Mouse (Mus musculus): Measurements from ENCODE around the gene Gm10681.
"Not testable (repeated sequence)": the region's sequence is repeated elsewhere in the genome, so short reads cannot be mapped to it uniquely, and the experiment has no call there.

The Gm10681 gene

DNA sequence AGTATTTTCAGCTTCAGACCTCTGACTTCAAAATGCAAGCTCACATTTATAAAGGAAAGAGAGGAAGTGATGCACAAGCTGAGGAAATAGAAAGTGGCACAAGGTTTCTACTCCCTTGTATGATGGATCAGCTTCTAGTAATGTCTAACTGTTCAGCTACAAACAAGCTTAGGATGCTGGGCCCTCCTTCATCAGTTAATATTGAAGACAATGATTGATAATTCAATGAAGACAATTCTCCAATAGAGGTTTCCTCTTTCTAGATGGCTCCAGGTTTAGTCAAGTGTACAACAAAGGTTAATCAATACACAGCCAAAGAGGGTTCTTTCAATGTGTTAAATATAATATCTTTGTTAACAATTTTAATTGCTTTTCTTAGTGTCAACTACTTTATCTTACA, at the start of gene Gm10681:
Gene Gm10681, minus strand, starts transcription at position 101 of the 400 bp plus-strand sequence.
- DNase-seq (ENCODE audit: low spot score in 2 of 2), result no peak

DNA sequence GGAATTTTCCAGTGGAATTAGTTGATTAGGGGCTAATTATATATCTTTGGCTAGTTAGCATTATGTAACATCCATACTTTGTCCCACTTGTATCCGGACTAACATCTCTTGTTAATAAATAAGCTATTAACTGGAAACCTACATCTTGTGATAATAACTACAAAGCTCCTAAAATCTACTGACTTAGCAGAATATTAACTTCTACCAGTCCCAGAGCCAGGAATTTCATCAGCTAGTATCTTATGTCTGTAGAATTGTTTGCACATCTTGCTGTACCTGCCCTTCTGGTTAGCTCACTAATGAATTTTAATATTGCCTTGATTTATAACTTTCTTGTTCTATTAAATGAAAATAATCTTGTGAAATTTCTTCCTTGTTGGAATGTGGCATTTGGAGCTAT, 46.5 kb upstream of the Gm10681 start:
- no peak for DNase-seq (ENCODE audit: low spot score in 2 of 2)

DNA sequence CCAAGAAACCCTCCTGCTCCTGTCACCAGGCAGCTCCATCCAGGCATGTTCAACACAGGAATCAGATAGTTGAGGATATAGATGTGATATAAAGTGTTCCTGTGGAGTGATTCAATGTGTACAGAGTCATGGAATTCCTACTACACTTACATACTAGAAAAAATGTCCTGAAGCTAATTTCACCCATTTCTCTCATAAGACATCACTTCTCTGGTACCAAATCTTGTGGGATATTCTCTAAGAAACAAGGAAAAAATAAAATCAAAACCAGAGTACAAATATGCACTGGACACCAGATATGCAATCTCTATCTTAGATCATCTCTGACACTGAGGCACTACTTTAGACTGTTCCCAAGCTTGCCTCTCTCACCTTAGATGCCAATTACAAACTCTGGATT, 41.5 kb upstream of the Gm10681 start, which contains the start of gene Hsd3b5:
Gene Hsd3b5, minus strand, starts transcription at position 101 of the 400 bp plus-strand sequence.
- DNase-seq (ENCODE audit: low spot score in 2 of 2), result no peak

DNA sequence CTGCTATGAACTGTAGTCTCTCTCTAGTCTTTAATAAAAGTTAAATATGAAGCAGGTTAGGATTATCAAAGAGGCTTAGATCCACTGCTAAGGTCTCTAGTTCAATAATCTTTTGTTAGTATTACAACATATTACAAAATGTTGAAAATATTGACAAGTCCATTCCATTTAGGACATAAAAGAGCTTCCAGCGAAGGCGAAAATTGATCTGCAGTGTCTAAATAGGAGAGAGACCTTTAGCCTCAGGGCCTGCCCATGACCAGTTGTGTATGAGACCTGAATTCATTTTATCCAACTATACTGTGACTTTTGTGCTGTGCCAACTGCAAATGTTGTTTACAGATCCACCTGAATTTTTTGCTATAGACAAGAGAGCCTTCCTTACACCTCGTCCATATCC, 41.0 kb upstream of the Gm10681 start:
- DNase-seq (ENCODE audit: low spot score in 2 of 2), result no peak

DNA sequence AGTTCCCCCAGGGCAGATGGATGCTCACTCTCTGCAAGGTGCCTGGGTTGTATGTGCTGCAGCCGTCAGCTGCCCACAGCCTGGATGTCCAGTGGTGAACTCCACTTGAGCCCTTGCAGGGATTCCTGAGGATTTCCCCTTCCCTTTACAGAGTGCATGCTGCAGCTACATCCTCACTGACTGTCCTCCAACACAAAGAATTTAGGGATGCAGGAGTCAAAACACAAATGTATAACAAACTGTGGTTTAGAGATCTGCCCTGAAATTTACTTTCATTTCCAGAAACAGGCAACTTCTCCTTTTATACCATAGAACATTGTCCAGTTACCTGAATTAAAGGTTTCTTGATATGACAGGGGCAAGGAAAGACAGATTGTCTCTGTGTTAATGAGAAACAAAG, 28.2 kb upstream of the Gm10681 start:
- not testable (repeated sequence) for DNase-seq (ENCODE audit: low spot score in 2 of 2)

DNA sequence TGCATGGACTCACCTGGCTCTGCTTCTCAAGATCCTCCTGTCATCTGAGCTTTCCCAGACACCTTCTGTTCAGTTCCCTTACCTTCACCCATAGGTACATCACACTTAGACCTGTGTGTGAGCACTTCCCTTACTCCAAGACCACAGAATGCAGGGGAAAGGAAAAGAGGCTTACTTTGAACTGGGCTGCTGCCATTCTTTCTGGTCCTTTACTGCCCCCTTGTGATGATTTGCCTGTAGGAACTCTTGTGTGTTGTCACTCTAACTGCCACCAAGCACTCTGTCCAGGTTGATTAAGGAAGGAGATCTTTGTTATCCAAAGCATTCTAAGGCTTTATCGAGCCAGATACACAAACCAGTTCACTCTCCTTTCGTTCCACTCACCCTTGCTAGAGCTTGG, 27.6 kb upstream of the Gm10681 start:
- not testable (repeated sequence) for DNase-seq (ENCODE audit: low spot score in 2 of 2)

DNA sequence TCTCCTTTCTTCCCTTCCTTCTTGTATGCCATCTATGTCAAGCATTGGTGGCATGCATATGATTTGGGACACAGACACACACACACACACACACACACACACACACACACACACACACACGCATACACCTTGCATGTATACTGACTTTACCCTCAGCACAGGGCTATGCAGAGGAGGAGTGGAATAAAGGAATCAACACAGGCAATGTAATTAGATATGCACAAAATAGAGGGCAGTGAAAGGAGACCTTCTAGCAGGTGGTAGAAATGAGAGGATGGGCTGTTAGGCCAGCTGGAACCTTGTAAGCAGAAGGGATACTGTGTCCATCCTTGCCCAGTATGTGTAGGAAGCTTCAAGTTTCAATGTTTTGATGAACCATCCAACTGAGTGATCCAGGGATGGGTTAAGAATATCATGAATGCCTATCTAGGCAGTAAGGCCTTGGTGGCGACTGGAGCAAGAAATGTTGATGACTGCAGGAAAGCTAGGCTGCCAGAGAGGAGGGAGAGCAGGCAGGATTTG, 25.9 kb upstream of the Gm10681 start:
- DNase-seq (ENCODE audit: low spot score in 2 of 2), result not testable (repeated sequence)

DNA sequence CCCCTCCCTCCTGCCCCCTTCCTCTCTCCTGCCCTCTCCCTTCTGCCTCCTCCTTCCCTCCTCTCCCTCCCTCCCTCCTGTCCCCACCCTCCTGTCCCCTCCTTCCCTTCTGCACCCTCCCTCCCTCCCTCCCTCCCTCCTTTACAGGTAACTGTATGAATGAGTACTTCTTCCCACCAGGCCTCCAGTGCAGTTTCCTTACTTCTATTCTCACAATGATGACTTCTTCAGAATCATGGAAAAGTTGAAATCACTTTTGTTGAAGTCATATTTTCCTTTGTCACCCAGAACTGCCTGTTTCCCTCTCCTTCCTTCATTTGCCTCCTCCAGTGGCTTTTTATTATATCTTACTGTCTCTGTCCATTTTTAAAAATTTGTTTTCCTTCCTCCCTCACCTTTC, 25.4 kb upstream of the Gm10681 start:
- no peak for DNase-seq (ENCODE audit: low spot score in 2 of 2)

DNA sequence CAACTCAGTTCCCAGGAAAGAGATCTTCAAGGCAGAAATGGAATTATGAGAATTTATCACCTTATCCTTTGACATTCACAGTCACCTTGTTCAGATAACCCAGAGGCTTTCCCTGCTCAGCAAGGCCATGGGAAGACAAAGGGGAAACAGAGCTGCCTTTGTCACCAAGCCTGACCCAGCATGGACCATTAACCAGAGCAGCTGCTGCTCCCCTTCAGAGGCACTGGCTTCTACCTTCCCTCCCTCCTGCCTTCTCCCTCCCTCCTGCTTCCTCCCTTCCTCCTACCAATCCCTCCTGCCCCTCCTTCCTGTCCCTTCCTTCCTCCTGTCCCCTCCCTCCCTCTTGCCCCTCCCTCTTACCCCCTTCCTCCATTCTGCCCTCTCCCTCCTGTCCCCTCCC, 24.9 kb upstream of the Gm10681 start:
- not testable (repeated sequence) for DNase-seq (ENCODE audit: low spot score in 2 of 2)

DNA sequence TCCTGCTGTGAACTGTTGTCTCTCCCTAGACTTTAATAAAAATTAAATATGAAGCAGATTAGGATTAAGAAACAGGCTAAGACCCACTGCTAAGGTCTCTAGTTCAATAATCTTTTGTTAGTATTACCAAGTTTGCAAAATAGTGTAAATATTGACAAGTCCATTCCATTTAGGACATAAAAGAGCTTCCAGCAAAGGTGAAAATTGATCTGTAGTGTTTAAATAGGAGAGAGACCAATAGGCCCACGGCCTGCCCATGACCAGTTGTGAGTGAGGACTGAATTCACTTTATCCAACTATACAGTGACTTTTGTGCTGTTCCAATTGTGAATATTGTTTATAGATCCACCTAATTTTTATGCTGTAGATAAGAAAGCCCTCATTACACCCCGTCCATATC, 886 bp downstream of the Gm10681 start:
- no peak for DNase-seq (ENCODE audit: low spot score in 2 of 2)

DNA sequence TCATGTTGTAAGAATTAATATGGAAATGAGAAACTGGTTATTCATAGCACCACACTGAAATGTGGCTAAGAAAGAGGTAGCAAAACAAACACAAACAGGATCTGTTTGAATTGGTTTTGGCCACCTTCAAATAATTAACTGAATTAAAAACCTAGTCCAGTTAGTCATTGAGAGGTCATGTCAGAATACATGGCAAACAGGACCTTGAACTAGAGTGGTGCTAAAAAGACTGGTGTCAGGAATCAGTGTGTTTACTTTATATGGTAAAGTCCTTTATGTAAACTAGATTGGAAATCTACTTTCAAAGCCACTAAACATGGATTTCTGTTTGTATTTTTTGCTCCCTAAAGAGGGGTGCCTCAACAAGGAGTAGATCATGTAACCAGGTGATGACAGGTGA, 6.0 kb downstream of the Gm10681 start:
- DNase-seq (ENCODE audit: low spot score in 2 of 2), result not testable (repeated sequence)

DNA sequence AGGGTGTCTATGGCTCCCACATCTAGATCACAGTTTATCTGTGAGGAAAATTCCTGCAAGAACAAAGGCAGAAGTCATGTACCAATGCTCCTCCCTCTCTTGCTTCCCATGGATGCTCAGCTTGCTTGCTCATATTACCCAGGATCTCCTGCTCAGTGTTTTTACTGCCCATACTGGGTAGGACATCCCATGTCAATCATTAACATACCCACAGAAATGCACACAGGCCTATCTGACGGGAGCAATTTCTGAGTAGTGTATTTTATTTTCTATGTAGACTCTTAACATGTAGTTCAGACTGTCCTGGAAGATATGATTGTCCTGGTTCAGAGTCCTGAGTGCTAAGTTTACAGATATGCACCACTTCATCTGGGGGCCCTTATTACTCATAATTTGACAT, 6.4 kb downstream of the Gm10681 start:
- not testable (repeated sequence) for DNase-seq (ENCODE audit: low spot score in 2 of 2)

DNA sequence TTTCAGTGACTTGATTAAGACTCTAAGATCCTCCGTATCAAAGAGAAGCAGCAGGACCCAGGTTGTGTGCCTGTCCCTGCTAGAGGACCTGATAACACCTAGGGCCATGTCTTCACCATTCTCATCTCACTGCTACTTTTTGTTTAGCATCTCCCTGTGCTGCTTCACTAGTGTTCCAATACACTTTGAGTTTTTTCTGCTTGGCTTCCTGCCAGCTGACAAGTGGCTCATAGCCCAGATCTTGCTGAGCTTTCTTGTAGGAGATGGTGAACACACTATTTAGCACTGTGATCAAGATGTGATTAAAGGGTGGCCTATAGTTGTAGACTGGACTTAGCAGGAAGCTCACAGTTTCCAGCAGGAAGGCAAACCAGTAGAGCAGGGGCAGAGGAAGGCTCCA, 7.6 kb downstream of the Gm10681 start:
- peak; percentile 19 to 64 for DNase-seq (ENCODE audit: low spot score in 2 of 2)

DNA sequence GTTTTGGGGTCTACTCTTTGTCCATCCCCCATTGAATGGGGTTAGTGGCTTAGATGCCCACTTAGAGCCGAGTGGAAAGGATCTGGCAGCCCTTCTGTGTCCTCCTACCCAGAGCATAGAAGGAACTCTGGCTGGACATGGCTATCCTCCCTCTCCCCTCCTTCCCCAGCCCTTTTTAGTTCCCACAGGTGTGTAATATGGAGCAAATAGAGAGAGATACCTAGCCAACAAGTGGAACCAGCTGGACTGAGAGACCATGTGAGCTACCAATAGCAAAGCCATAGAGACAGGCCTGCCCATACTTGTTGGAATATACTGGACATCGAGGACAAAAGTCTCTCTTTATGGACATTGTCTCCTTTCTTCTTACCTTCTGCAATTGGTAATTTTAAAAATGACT, 20.9 kb downstream of the Gm10681 start:
- DNase-seq (ENCODE audit: low spot score in 2 of 2), result not testable (repeated sequence)

DNA sequence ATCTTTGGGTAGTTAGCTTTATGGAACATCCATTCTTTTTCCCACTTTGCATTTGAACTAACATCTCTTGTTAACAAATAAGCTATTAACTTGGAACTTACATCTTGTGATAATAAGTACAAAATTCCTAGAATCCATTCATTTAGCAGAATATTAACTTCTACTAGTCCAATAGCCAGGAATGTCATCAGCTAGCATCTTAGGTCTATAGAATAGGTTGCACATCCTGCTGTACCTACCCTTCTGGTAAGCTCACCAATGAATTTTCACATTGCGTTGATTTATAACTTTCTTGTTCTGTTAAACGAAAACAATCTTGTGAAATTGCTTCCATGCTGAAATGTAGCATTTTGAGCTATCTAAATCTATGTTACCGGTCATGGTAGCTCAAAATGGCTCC, 23.7 kb downstream of the Gm10681 start:
- not testable (repeated sequence) for DNase-seq (ENCODE audit: low spot score in 2 of 2)

DNA sequence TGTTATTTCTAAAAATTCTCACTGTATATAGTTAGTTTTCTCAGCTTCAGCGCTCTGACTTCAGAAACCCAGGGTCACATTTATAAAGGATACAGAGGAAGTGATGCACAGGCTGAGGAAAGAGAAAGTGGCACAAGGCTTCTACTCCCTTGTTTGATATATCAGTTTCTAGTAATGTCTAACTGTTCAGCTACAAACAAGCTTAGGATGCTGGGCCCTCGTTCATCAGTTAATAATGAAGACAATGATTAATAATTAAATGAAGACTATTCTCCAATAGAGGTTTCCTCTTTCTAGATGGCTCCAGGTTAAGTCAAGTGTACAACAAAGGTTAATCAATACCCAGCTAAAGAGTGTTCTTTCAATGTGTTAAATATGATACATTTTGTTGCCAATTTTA, 24.8 kb downstream of the Gm10681 start:
- DNase-seq (ENCODE audit: low spot score in 2 of 2), result not testable (repeated sequence)

DNA sequence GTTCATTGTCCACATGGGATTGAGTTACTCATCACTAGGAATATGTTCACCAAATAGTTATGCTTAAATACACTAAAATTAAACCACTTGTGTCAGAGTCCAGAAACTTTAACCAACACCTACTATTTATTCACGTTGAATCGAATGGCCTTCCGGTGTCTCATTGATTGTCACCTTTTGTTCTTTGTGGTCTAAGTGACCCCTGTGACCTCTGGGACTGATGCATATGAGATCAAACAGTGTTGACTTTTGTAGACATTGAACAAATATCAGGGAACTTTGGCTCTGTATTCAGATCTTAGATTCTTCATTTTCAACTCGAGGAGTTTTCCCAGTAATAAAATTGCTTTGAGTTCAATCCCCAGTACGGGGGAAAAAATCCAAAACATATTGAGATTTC, 27.9 kb downstream of the Gm10681 start:
- not testable (repeated sequence) for DNase-seq (ENCODE audit: low spot score in 2 of 2)

DNA sequence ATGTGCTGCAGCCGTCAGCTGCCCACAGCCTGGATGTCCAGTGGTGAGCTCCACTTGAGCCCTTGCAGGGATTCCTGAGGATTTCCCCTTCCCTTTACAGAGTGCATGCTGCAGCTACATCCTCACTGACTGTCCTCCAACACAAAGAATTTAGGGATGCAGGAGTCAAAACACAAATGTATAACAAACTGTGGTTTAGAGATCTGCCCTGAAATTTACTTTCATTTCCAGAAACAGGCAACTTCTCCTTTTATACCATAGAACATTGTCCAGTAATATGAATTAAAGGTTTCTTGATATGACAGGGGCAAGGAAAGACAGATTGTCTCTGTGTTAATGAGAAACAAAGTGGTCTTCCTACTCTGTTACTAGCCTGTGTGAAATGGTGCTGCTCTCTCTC, 37.8 kb downstream of the Gm10681 start:
- not testable (repeated sequence) for DNase-seq (ENCODE audit: low spot score in 2 of 2)

DNA sequence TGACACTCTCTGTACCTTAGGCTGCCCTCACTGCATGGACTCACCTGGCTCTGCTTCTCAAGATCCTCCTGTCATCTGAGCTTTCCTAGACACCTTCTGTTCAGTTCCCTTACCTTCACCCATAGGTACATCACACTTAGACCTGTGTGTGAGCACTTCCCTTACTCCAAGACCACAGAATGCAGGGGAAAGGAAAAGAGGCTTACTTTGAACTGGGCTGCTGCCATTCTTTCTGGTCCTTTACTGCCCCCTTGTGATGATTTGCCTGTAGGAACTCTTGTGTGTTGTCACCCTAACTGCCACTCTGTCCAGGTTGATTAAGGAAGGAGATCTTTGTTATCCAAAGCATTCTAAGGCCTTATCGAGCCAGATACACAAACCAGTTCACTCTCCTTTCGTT, 38.4 kb downstream of the Gm10681 start:
- DNase-seq (ENCODE audit: low spot score in 2 of 2), result not testable (repeated sequence)

DNA sequence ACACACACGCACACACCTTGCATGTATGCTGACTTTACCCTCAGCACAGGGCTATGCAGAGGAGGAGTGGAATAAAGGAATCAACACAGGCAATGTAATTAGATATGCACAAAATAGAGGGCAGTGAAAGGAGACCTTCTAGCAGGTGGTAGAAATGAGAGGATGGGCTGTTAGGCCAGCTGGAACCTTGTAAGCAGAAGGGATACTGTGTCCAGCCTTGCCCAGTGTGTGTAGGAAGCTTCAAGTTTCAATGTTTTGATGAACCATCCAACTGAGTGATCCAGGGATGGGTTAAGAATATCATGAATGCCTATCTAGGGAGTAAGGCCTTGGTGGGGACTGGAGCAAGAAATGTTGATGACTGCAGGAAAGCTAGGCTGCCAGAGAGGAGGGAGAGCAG, 40.1 kb downstream of the Gm10681 start:
- not testable (repeated sequence) for DNase-seq (ENCODE audit: low spot score in 2 of 2)

DNA sequence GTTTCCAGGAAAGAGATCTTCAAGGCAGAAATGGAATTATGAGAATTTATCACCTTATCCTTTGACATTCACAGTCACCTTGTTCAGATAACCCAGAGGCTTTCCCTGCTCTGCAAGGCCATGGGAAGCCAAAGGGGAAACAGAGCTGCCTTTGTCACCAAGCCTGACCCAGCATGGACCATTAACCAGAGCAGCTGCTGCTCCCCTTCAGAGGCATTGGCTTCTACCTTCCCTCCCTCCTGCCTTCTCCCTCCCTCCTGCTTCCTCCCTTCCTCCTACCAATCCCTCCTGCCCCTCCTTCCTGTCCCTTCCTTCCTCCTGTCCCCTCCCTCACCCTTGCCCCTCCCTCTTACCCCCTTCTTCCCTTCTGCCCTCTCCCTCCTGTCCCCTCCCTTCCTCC, 41.0 kb downstream of the Gm10681 start:
- not testable (repeated sequence) for DNase-seq (ENCODE audit: low spot score in 2 of 2)

DNA sequence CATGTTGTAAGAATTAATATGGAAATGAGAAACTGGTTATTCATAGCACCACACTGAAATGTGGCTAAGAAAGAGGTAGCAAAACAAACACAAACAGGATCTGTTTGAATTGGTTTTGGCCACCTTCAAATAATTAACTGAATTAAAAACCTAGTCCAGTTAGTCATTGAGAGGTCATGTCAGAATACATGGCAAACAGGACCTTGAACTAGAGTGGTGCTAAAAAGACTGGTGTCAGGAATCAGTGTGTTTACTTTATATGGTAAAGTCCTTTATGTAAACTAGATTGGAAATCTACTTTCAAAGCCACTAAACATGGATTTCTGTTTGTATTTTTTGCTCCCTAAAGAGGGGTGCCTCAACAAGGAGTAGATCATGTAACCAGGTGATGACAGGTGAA, 63.6 kb downstream of the Gm10681 start:
- not testable (repeated sequence) for DNase-seq (ENCODE audit: low spot score in 2 of 2)

DNA sequence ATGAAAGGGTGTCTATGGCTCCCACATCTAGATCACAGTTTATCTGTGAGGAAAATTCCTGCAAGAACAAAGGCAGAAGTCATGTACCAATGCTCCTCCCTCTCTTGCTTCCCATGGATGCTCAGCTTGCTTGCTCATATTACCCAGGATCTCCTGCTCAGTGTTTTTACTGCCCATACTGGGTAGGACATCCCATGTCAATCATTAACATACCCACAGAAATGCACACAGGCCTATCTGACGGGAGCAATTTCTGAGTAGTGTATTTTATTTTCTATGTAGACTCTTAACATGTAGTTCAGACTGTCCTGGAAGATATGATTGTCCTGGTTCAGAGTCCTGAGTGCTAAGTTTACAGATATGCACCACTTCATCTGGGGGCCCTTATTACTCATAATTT, 64.1 kb downstream of the Gm10681 start:
- not testable (repeated sequence) for DNase-seq (ENCODE audit: low spot score in 2 of 2)

DNA sequence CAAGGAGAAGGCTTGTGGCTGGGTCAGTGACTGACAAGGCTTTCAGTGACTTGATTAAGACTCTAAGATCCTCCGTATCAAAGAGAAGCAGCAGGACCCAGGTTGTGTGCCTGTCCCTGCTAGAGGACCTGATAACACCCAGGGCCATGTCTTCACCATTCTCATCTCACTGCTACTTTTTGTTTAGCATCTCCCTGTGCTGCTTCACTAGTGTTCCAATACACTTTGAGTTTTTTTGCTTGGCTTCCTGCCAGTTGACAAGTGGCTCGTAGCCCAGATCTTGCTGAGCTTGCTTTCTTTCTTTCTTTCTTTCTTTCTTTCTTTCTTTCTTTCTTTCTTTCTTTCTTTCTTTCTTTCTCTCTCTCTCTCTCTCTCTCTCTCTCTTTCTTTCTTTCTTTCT, 65.8 kb downstream of the Gm10681 start:
- not testable (repeated sequence) for DNase-seq (ENCODE audit: low spot score in 2 of 2)

Data from frontal cortex, postnatal 25 days (tissue).